In genomic region chr16:63118721-63119120, GRCm38 (mm10) we compare ENCODE assay signal across 30 mouse cellular contexts.
A peak's percentile ranks its signal among the peaks of the same experiment; 100 is the strongest.
DNase-seq lines count a peak whose midpoint lies in the region; ATAC-seq lines count a peak whose summit lies in the region.
"Had no signal": no experiment of that assay in that cellular context is flagged by ENCODE, and none has a peak within 500 bp of the region (broad histone marks: within the 10 kb centered on the region; RNA-seq: fewer than 3 reads in every experiment).

No protein-coding gene starts in this region.

- no peaks in the 10 kb centered on the region for H3K36me3 ChIP-seq in forebrain, embryonic 15.5 days
- no peaks in the 10 kb centered on the region for H3K36me3 ChIP-seq in forebrain, embryonic 12.5 days (replicated peaks)
- H3K36me3 ChIP-seq: embryonic facial prominence, embryonic 12.5 days; embryonic facial prominence, embryonic 15.5 days; G1E; heart, embryonic 12.5 days; heart, embryonic 15.5 days; hindbrain, embryonic 10.5 days; hindbrain, embryonic 13.5 days; intestine, embryonic 15.5 days had no signal

- peak overlapping the region; percentile 32; the same call in 1 of the 2 replicates for H3K27ac ChIP-seq in forebrain, embryonic 15.5 days (replicated peaks)
- no peak overlapping the region for H3K27ac ChIP-seq in forebrain, embryonic 12.5 days
- H3K27ac ChIP-seq: embryonic facial prominence, embryonic 12.5 days; embryonic facial prominence, embryonic 15.5 days; heart, embryonic 15.5 days; hindbrain, embryonic 10.5 days; hindbrain, embryonic 13.5 days; intestine, embryonic 15.5 days had no signal

- no peak for DNase-seq in frontal cortex, postnatal 10 days (ENCODE audit: low spot score in 2 of 2)
- DNase-seq in telencephalon, adult 2 months (ENCODE audit: low read depth, low spot score) = peak; percentile 40
- DNase-seq in adrenal gland, adult (ENCODE audit: inconsistent age in 2 of 2, low spot score in 1 of 2) = no peak
- DNase-seq: adrenal gland, adult 2 months; adrenal gland, postnatal 14 days; B cell, adult 2 months; cerebellum, adult 11 months; cerebellum, adult 2 months; cerebellum, adult 9-11 months; cerebellum, postnatal 25 days; gastrocnemius, postnatal 25 days; heart, adult 18-20 months; heart, postnatal 10 days; heart, postnatal 36 days; kidney, adult 18-20 months; kidney, adult 9 months had no signal

- H3K4me1 ChIP-seq in forebrain, embryonic 15.5 days = peaks cover 4% of the 10 kb centered on the region; the same call in 1 of the 2 replicates
- H3K4me1 ChIP-seq in forebrain, embryonic 12.5 days = no peaks in the 10 kb centered on the region
- H3K4me1 ChIP-seq: embryonic facial prominence, embryonic 12.5 days; embryonic facial prominence, embryonic 15.5 days; heart, embryonic 12.5 days; heart, embryonic 15.5 days; hindbrain, embryonic 10.5 days; hindbrain, embryonic 13.5 days; intestine, embryonic 15.5 days had no signal

- H3K27me3 ChIP-seq in forebrain, embryonic 15.5 days = no peaks in the 10 kb centered on the region
- no peaks in the 10 kb centered on the region for H3K27me3 ChIP-seq in forebrain, embryonic 12.5 days
- H3K27me3 ChIP-seq: CH12.LX; embryonic facial prominence, embryonic 12.5 days; embryonic facial prominence, embryonic 15.5 days; heart, embryonic 12.5 days; heart, embryonic 15.5 days; hindbrain, embryonic 13.5 days; intestine, embryonic 15.5 days had no signal

- H3K9ac ChIP-seq in forebrain, embryonic 15.5 days (replicated peaks) = no peak overlapping the region
- no peak overlapping the region for H3K9ac ChIP-seq in forebrain, embryonic 12.5 days
- H3K9ac ChIP-seq: embryonic facial prominence, embryonic 12.5 days; embryonic facial prominence, embryonic 15.5 days; heart, embryonic 12.5 days; heart, embryonic 15.5 days; hindbrain, embryonic 13.5 days; intestine, embryonic 15.5 days had no signal

- H3K4me3 ChIP-seq in forebrain, embryonic 15.5 days = no peak overlapping the region
- no peak overlapping the region for H3K4me3 ChIP-seq in forebrain, embryonic 12.5 days (replicated peaks)
- H3K4me3 ChIP-seq: embryonic facial prominence, embryonic 12.5 days; embryonic facial prominence, embryonic 15.5 days; heart, embryonic 12.5 days; heart, embryonic 15.5 days; hindbrain, embryonic 10.5 days; hindbrain, embryonic 13.5 days; intestine, embryonic 15.5 days had no signal

- ATAC-seq in forebrain, embryonic 15.5 days (replicated peaks) = 0 out of 2 replicates have a peak, but pooled peaks have one; percentile 19
- ATAC-seq in forebrain, embryonic 12.5 days (ENCODE audit: low FRiP score) = no peak
- peak; percentile 96 for ATAC-seq in frontal cortex, adult (ENCODE audit: low TSS enrichment)
- ATAC-seq: hindbrain, embryonic 16.5 days; intestine, embryonic 15.5 days; Patski had no signal

- no peaks in the 10 kb centered on the region for H3K9me3 ChIP-seq in forebrain, embryonic 15.5 days
- H3K9me3 ChIP-seq in forebrain, embryonic 12.5 days = no peaks in the 10 kb centered on the region
- H3K9me3 ChIP-seq: embryonic facial prominence, embryonic 12.5 days; embryonic facial prominence, embryonic 15.5 days; G1E; heart, embryonic 12.5 days; heart, embryonic 15.5 days; hindbrain, embryonic 10.5 days; hindbrain, embryonic 13.5 days; intestine, embryonic 15.5 days had no signal

- 58% methylated on average over 7 of the region's 7 CpGs for WGBS in forebrain, embryonic 15.5 days
- 81% methylated on average over 7 of the region's 7 CpGs for WGBS in forebrain, embryonic 12.5 days

- H3K4me2 ChIP-seq in forebrain, embryonic 15.5 days (replicated peaks) = no peak overlapping the region
- no peak overlapping the region for H3K4me2 ChIP-seq in forebrain, embryonic 12.5 days
- H3K4me2 ChIP-seq: embryonic facial prominence, embryonic 12.5 days; embryonic facial prominence, embryonic 15.5 days; heart, embryonic 12.5 days; heart, embryonic 15.5 days; hindbrain, embryonic 13.5 days; intestine, embryonic 15.5 days had no signal
